Mouse (Mus musculus) retina, adult 2 months (tissue): ENCODE results near the gene Pyroxd1.
A peak's percentile ranks its signal among the peaks of the same experiment; 100 is the strongest.
"Not testable (repeated sequence)": the region's sequence is repeated elsewhere in the genome, so short reads cannot be mapped to it uniquely, and the experiment has no call there.

Experiments used
- DNase-seq: peaks from one replicate; pipeline ENCODE4 v3.0.0-alpha.2; 2012; ENCODE audit warnings: low read depth, low spot score

Gene Pyroxd1

DNA sequence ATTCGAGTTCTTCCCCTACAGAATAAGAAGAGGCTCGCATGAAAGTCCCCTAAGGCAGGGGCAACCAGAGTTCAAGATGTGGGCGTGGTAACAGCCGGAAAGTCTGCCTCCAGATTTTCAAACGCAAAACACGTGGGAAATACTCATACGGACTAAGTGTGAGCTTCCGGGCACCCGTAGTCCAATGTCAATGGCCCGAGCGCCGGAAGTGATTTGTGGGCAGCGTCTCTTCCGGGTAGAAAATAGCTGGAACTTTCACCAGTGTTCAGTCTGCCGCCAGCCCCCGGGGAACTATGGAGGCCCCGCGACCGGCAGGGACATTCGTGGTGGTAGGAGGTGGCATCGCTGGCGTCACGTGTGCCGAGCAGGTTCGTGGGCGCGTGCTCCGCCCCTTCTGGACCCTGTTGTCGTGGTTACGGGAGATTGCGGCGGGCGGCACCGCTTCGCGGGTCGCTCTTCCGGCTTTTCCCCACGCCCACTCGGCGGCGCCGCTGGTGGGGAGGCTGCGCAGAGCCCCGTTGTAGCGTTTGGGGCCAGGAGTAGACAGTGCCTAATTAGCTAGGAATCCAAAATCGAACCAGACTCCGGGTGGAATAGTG is at the start of gene Pyroxd1:
Gene Pyroxd1 (plus strand): TSS at position 215 of the 599 bp plus-strand sequence.
- DNase-seq, result peak; percentile 81

DNA sequence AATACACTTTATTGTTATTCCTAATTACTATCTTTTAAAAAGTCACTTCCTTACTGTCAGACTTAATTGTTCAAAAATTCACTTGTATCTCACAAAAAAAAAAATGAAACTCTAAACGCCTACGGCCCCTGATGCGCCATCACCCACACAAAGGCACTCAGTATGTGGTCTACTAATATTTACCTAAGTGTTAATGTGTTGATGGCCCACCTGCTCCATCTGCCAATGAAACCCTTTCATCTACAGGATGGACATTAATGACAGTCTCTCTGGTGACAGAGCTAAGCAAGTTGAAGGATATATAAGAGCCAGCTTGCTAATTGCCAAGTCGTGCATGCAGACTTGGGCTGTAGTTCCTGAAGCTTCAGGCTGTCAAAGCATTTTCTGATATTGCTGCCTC is 47.4 kb upstream of the Pyroxd1 start, which contains the start of gene Iapp:
Gene Iapp (plus strand): TSS at position 326 of the 400 bp plus-strand sequence.
- DNase-seq, result no peak

DNA sequence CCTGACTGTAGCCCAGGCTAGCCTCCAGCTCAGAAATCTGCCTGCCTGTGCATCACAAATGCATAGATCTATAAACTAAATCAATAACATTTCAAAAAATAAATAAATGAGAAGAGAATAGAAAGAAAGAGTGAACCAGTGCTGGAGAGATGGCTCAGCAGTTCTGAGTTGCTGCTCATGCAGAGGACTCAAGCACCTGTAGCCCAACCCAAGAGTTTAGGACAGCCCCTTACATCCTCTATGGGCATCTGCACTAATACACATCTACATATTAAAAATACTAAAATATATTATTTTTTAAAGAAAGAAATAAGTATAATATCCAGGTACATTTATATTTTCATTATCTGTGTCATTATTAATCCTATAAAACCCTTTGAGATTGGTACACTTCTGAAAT is 40.4 kb upstream of the Pyroxd1 start:
- DNase-seq, result no peak

DNA sequence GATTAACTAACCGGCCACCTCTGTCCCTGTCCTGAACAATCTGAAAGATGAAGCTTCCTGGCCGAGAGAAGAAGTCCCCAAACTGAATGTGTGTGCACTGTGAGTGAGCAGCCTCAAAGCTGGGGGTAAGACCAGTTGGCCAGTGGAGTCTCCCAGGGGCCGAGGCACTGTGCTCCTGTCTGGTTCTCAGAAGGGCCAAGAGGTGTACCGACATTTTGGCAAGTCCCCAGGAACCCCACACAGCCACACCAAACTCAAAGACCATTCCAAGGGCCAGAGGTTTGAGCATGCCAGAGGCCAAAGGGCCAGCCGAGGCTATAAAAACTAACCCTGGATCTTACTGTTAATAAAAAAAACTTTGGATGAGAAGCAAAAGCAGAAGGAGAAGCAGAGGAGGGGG is 31.2 kb upstream of the Pyroxd1 start:
- DNase-seq, result no peak

DNA sequence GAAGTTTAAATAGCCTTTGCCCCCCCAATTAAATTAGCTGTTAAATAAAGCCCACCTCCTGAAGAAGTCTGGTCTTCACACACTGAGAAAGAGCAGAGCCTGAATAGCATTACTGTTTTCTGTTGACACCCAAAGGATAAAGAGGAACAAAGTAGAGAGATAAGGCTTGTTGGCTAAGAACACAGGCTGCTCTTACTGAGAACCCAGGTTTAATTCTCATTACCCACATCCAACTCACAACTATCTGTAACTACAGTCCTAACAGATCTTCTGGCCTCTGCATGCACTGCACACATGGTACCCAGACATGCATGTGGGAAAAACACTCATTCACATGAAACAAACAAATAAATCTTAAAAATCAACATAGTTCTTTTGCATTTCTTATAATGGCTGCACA is 28.3 kb upstream of the Pyroxd1 start:
- DNase-seq, result no peak

DNA sequence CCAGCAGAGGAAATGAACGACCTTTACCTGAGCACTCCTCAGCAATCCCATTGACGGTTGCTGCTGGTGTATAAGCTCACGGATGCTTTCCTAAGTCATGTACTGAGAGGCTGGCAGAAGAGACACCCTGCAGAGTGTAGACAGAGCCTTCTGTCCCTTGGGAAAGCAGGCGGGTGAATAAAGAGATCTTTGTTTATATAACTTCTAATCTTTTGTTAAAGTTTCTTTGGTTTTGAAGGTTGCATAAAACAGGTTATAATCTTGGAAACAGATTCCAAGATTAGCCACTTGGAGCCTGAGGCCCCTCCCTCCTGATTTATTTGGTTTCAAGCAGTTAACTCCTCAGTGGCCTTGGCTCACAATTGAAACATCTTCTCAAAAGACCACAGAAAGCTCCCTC is 22.6 kb upstream of the Pyroxd1 start, which contains the start of gene Slco1a5:
Gene Slco1a5 (minus strand): TSS at position 101 of the 400 bp plus-strand sequence.
- DNase-seq, result no peak

DNA sequence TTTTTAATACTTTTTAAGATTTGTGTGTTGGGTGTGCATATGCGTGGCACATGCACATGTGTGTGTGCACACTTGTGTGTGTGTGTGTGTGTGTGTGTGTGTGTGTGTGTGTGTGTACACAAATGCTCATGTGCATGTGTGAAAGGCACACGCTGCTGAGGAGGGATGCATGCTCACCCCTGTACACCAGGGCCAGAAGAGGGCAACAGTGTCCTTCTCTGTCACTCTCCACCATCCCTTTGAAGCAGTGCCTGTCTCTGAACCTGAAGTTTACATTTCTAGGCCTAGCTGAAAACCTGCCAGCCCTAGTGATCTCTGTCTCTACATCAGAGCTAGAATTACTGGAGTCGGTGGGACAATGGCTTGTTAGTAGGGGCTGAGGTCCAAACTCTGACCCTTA is 18.9 kb upstream of the Pyroxd1 start:
- no peak for DNase-seq

DNA sequence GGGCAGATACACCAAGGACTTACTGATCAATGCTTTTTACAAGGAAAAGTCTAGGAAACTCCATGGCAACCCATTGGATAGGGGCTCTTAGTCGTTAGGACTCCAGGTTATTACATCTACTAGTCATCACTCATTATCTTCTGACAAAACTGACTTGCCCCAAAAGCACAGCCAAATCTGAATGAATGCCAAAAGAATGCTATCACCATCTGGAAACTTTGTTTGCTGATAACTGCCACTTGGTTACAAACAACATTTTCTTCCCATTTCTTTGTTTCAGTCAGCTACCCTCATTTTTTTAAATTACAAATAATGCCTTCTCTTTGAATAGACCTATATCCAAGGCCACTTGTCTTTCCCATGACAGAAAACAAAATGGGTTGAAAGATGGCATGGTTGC is 16.3 kb upstream of the Pyroxd1 start:
- no peak for DNase-seq

DNA sequence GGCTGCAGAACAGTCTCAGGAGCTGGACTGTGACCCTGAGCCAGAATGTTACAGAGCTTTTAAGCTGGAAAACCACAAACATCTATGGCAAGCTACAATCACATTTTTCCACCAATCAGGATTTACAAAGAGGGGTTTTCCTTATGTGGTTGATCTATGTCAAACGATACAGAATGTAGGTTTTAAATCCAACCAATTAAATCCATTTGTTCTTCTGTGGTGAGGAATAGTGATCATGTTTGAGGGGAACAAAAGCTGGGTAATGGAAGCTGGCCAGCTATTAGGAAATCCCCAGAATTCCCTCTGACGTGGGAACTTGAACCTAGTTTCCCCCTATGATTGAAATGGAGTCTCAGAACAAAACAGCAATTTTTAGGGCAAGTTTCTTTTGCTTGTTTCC is 6.5 kb upstream of the Pyroxd1 start:
- DNase-seq, result no peak

DNA sequence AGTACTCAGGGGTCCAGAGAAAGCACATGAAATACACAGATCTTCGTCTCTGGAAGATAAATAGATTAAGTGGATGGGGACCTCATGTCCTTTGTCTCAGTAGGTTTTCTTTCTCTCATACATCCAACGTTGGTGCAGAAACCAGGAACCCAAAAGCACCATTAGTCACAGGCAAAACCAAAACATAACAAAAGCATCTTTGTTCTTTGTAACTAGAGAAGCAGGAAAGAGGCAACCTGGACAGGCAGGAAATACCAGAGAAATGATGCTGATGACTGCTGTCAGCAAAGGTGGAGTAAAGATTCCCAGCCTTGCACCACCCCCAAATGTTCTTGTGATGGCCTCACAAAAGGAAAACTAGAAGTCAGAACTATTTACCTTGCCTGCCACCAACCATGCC is 5.9 kb upstream of the Pyroxd1 start:
- no peak for DNase-seq

DNA sequence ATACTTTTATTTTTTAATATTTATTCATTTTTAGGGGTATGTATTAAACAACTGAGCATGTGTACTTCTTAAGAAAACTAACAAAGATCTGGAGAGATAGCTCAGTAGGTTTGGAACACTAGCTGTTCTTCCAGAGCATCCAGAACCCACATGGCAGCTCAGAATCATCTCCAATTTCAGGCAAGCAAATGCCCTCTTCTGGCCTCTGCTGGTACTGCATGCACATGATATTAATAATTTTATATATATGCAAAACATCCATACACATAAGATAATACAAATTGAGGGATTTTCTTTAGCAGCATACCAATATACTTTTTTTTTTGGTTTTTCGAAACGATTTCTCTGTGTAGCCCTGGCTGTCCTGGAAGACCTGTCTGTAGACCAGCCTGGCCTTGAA is 1.9 kb upstream of the Pyroxd1 start:
- no peak for DNase-seq

DNA sequence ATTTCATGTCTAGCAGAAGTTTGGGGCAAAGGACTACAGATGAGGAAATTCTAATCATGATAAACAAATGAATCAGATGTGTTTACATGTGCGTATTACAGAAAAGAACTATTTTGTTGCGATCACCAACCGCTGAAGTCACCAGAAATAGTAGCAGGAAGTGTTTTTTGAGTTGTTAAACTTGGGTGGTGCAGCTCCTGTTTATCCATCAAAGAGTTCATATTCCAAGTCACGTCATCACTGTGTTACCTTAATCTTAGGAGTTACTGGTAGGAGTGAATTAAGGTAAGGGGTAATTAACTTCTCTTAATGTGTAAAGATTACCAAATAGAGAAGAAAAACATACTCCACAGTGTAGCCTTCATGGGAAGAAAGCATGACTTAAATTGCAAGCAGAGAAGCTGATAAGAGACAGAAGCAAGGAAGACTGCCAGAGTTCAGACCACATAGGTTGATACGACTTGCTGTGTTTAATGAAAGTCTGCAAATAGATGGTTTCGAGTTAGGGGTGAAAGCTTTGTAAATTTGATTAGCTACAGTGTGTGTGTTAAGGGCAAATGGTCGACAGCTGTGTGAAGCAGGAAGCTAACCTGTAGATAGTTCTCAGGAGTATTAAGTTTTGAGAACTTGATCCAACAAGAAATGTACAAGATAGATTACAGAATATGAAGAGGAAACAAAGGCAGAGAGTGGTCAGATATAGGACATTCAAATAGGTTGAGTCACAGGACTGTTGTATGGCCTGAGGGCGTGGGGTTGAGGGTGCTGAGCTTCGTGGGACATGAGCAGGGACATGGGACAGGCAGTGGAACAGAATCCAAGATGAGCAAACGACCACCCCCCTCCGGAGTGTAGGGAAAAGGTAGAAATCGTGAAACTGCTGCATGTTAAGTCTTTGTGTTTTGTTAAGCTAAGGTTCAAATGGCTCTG is 992 bp downstream of the Pyroxd1 start:
- no peak for DNase-seq

DNA sequence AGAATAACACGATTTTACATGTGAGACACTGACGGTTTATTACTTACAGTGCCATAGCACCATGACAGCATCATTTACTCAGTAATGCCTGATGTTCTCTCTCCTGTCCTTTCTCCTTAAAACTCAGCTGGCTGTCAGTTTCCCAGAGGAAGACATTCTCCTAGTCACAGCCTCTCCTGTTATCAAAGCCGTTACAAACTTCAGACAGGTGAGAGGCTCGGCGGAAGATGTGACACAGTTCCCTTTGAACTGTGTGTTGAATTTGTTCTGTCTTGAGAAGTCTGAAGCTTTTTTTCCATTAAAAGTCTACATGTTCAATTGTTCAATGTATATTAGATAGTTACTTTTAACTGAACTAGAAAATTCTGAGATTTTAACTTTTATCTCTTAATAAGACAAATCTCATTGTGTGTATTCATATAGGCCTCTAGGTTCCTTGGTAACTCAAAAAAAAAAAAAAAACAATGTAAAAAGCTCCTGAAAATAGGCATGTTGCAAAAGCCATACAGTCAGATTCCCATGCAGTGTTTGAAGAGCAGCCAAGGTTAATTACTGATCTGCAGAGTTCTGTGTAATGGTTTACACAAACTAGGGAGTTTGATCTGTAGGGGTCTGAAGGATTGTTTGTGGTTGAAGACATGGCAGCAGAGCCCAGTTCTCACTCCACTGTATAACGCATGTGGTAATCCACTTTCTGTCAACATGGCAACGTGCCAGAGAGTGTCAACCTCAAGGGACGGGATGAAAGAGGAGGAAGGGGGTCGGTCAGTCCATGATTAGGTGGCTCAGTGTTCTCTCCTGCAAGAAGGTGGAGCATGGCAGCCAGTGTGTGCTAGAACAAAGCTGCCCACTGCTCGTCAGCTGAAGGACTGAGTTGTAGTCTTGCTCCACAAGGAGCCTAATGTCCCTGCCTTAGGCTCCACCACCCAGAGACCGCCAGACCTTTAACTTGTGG is 2.3 kb downstream of the Pyroxd1 start:
- no peak for DNase-seq

DNA sequence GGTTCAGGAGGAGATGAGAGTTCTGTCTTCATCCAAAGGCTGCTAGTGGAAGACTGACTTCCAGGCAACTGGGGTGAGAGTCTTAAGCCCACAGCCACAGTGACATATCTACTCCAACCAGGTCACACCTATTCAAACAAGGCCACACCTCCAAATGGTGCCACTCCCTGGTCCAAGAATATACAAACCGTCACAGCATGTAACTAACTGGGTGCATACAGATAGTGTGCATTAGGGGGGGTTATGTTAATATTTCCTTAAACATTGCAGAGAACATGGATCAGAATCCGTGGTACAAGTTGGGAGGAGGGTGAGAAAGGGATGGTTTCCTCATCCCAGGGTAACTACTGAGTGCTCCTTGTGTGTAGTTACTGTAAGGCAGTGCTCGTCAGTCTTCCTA is 6.6 kb downstream of the Pyroxd1 start:
- not testable (repeated sequence) for DNase-seq

DNA sequence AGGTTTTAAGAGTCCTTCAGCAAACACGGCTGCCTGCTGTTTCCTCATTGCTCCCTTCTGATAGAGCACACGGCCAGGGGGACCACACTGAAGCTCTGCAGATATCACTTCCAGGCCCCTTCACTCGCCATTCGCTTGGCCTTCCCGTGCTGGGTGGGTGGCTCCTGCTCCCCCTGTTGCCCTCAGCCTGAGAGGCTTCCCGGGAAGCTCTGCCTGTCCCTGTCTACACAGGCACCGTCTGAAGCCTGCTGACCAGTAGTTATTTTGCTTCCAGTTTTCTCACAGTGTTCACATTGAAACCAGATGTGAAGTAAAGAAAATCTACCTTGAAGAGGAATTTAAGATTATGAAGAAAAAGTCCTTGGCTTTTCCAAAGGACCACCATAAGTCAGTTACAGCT is 11.7 kb downstream of the Pyroxd1 start:
- DNase-seq, result no peak

DNA sequence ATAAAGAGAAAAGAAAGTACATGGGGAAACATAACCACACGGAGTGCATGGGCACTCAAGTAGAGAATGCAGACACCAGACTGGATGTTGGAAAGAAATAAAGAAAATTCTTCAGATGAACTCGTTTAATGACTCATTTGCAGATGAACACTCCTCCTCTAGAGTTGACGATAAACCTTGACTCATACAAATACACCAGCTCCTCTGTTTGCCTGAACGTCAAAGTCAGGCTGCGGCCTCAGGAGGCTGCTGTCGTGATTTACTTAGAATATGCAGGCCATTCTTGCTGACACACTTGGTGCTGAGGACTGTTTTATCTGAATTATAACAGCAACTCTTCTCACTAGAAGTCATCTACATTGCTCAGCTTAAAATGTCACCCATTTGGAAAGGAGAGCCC is 16.6 kb downstream of the Pyroxd1 start:
- DNase-seq, result no peak

DNA sequence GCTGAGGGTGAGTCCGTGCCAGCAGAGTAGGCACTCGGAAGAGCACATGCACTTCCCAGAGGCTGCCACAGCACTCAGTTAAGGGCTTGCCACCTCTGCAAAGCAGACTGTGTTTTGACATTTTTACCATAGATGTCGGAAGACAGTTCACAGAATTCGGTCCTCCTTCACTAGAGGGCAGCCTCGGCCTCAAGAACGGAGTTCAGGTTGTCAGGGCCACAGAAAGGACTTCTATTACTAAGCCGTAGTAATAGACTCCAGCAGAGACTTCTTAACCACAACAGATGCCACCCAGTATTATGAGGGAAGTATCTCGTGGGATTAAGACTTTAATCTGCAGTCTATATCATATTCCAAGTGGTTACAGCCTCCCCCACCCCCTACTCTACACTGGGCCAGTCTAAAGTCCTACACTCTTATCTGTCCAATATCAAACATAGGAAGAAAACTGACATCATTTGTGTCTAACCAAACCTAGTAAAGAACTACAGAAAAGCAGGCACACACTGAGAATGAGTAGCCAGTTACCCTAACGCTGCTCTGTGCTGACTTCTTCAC is 17.6 kb downstream of the Pyroxd1 start:
- no peak for DNase-seq

DNA sequence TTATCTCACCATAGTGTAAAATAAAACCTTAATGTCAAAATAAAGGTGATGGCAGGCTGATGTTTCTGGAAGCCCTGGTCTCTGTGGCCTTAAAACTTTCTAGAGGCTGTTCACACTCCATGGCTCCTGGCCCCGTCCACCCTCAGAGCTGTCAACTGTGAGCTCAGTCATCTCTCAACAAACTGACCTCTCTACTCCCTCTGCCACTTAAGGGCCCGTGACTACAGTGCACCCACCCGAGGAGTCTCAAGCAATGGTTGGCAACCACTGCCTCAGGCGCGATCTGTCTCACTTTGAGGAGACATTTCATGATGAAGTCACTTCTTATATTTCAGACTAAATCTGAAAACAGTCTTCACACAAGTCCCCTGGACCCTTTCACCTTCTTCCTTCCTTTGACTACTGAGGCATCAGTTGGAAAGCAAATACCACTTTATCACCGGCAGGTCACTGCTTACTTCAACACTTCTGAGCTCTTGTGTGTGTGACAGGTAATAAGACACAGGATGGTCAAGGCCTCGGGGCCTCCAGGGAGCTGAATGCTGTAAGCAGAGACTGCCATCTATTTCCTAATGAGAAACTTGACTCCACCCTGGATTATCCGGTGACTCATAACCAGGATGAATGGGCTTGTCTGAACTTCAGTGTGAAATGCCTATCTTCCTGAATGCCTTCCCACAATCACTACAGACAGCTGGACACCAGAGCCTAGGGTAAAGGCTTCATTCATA is 20.5 kb downstream of the Pyroxd1 start:
- DNase-seq, result no peak

DNA sequence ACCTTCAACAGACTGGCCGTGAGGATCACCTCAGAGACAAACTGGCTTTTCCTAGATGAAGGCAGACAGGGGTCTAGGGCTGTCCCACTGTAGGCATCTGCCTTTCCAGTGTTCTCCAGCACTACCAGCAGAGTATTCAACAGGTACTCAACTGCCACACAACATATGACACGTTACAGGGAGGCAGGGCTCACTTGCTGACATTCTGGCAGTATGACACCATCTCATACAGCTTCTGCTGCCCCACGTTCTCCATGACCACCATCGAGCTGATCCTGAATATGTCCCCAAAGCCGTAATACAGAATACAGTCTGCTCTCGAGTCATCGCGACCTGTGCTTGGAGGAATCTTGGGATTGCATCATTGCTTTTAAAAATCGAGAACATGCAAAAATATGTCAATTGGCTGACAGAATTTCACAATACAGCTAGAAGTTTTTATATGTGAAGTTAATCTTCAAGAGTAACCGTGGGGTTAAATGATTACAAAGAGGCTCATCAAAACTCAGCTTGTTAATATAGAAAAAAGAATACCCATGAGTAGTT is 21.1 kb downstream of the Pyroxd1 start:
- DNase-seq, result no peak

DNA sequence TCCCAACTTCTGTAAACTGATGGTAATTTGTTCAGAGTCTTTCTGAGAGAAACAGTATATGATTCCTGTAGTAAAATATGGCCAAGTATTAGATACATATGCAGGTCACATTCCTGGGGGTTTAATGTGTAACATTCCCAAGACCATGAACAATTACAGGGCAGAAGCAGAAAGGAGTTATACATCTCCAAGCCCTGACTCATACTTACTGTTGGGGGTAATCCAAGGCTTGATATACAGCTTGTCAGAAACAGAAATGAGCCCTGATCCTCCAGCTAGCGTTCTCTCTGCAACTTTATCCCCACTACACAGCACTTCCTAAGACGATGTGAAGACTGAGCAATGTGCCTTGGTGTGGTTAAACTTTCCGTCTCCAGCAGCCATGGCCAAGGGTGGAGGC is 22.1 kb downstream of the Pyroxd1 start:
- no peak for DNase-seq

DNA sequence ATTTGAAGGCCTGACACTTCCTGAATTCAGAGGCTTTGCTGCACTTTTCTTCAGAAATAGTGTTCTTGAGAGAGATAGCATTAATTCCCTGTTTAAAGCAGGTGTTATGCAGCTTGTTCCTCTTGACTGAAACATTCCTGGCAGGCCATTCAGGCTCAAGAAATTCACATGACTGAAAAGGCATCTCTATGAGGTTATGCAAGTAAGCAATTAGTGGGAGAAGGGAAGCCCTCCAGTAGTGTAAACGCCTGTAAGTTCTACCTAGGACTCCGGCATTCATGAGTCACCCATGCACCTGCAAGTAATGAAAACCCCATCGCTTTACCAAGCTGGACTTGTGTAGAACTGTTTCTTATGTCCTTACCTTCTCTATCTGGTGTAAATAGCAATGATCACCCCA is 24.1 kb downstream of the Pyroxd1 start:
- DNase-seq, result no peak
